Mouse (Mus musculus): Measurements from ENCODE around the gene Gm20721. TPM values are rescaled to one million over a fixed set of nuclear protein-coding genes. Genes with fewer than 3 reads are reported as not detected.

Gene Gm20721
- polyA plus RNA-seq, 1 experiment from 2014 or later: 23.1 TPM

DNA sequence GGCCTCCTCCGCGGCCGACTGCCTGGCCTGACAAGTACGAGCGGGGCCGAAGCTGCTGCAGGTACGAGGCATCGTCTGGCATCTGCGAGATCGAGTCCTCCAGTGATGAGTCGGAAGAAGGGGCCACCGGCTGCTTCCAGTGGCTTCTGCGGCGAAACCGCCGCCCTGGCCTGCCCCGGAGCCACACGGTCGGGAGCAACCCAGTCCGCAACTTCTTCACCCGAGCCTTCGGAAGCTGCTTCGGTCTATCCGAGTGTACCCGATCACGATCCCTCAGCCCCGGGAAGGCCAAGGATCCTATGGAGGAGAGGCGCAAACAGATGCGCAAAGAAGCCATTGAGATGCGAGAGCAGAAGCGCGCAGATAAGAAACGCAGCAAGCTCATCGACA is 46.7 kb downstream of the Gm20721 start:
- no peak for DNase-seq (ENCODE audit: low spot score)
- no peak overlapping the region for H3K27ac ChIP-seq (replicated peaks; ENCODE audit: low read depth, low read length)

DNA sequence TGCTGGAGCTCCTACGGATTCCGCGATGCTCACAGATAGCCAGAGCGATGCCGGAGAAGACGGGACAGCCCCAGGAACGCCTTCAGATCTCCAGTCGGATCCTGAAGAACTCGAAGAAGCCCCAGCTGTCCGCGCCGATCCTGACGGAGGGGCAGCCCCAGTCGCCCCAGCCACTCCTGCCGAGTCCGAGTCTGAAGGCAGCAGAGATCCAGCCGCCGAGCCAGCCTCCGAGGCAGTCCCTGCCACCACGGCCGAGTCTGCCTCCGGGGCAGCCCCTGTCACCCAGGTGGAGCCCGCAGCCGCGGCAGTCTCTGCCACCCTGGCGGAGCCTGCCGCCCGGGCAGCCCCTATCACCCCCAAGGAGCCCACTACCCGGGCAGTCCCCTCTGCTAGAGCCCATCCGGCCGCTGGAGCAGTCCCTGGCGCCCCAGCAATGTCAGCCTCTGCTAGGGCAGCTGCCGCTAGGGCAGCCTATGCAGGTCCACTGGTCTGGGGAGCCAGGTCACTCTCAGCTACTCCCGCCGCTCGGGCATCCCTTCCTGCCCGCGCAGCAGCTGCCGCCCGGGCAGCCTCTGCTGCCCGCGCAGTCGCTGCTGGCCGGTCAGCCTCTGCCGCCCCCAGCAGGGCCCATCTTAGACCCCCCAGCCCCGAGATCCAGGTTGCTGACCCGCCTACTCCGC is 47.3 kb downstream of the Gm20721 start:
- H3K4me3 ChIP-seq (ENCODE audit: low read depth, low read length): peak overlapping the region; percentile 31
- H3K9ac ChIP-seq (replicated peaks; ENCODE audit: low read length): no peak overlapping the region
- DNase-seq (ENCODE audit: low spot score): no peak
- no peak for ATAC-seq (replicated peaks; ENCODE audit: insufficient number of reproducible peaks, low FRiP score, low TSS enrichment, low read depth)
- H3K9me3 ChIP-seq (replicated peaks; ENCODE audit: control insufficient read depth, low read length): peaks cover 39% of the 10 kb centered on the region
- H3K27me3 ChIP-seq (ENCODE audit: control insufficient read depth, insufficient read depth, low read length): peaks cover 26% of the 10 kb centered on the region
- H3K36me3 ChIP-seq (replicated peaks; ENCODE audit: control insufficient read depth, insufficient read depth, low read depth, low read length): no peaks in the 10 kb centered on the region
- no peaks in the 10 kb centered on the region for H3K4me1 ChIP-seq (ENCODE audit: control insufficient read depth, insufficient read depth, low read length)
- 51% methylated on average over 48 of the region's 48 CpGs for WGBS
- H3K27ac ChIP-seq (replicated peaks; ENCODE audit: low read depth, low read length): no peak overlapping the region
- peak overlapping the region; percentile 72 for H3K4me2 ChIP-seq (ENCODE audit: low read depth, low read length)

More for the DNA sequence above, 46.7 kb downstream of the Gm20721 start:
- no peaks in the 10 kb centered on the region for H3K4me1 ChIP-seq (ENCODE audit: control insufficient read depth, insufficient read depth, low read length)
- H3K4me2 ChIP-seq (ENCODE audit: low read depth, low read length): peak overlapping the region; percentile 72
- H3K4me3 ChIP-seq (ENCODE audit: low read depth, low read length): peak overlapping the region; percentile 31
- H3K9me3 ChIP-seq (replicated peaks; ENCODE audit: control insufficient read depth, low read length): peaks cover 39% of the 10 kb centered on the region
- H3K9ac ChIP-seq (replicated peaks; ENCODE audit: low read length): no peak overlapping the region
- H3K27me3 ChIP-seq (ENCODE audit: control insufficient read depth, insufficient read depth, low read length): peaks cover 26% of the 10 kb centered on the region
- no peak for ATAC-seq (replicated peaks; ENCODE audit: insufficient number of reproducible peaks, low FRiP score, low TSS enrichment, low read depth)
- WGBS: 48% methylated on average over 34 of the region's 34 CpGs
- H3K36me3 ChIP-seq (replicated peaks; ENCODE audit: control insufficient read depth, insufficient read depth, low read depth, low read length): no peaks in the 10 kb centered on the region

DNA sequence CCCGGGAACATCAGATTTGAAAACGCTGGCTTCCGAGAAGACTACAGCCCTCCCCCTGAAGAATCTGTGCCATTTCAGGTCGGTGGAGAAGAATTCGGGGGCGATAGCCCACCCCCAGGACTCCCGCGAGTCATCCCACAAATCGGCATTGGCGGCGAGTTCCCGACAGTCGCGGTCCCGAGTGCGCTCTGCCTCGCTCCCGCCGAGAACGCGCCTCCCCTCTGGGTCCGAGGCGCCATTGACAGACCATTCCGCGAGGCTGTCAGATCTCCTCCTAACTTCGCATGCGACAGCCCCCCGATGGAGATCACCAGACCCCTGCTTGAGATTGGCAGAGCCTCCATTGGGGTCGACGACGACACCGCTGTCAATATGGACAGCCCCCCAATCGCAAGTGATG is 48.0 kb downstream of the Gm20721 start:
- peaks cover 26% of the 10 kb centered on the region for H3K27me3 ChIP-seq (ENCODE audit: control insufficient read depth, insufficient read depth, low read length)
- H3K27ac ChIP-seq (replicated peaks; ENCODE audit: low read depth, low read length): no peak overlapping the region
- H3K9me3 ChIP-seq (replicated peaks; ENCODE audit: control insufficient read depth, low read length): peaks cover 39% of the 10 kb centered on the region
- no peaks in the 10 kb centered on the region for H3K4me1 ChIP-seq (ENCODE audit: control insufficient read depth, insufficient read depth, low read length)
- 52% methylated on average over 33 of the region's 33 CpGs for WGBS
- H3K9ac ChIP-seq (replicated peaks; ENCODE audit: low read length): no peak overlapping the region
- no peak for DNase-seq (ENCODE audit: low spot score)
- H3K4me3 ChIP-seq (ENCODE audit: low read depth, low read length): peak overlapping the region; percentile 31; the same call in 1 of the 2 replicates
- peak overlapping the region; percentile 72 for H3K4me2 ChIP-seq (ENCODE audit: low read depth, low read length)
- H3K36me3 ChIP-seq (replicated peaks; ENCODE audit: control insufficient read depth, insufficient read depth, low read depth, low read length): no peaks in the 10 kb centered on the region
- ATAC-seq (replicated peaks; ENCODE audit: insufficient number of reproducible peaks, low FRiP score, low TSS enrichment, low read depth): no peak

DNA sequence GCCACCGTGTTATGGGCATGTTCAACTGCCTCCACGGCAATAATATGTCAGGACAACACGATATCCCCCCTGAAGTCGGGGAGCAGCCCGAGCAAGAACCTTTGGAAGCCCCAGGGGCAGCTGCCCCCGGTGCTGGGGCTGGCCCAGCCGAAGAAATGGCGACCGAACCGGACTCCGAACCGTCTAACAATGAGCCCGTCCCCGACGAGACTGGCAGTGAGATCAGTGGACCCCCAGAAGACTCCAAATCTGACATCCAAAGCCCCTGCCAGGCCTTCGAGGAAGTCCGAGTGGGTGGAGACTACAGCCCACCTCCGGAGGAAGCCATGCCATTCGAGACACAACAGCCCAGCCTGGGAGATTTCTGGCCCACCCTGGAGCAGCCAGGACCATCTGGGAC is 48.7 kb downstream of the Gm20721 start:
- Histone ChIP-seq H3K27me3 (ENCODE audit: control insufficient read depth, insufficient read depth, low read length) (peaks cover 26% of the 10 kb centered on the region), H3K36me3 (replicated peaks; ENCODE audit: control insufficient read depth, insufficient read depth, low read depth, low read length) (no peaks in the 10 kb centered on the region), H3K9me3 (replicated peaks; ENCODE audit: control insufficient read depth, low read length) (peaks cover 39% of the 10 kb centered on the region), H3K4me2 (ENCODE audit: low read depth, low read length) (no peak overlapping the region), H3K4me1 (ENCODE audit: control insufficient read depth, insufficient read depth, low read length) (no peaks in the 10 kb centered on the region), H3K9ac (replicated peaks; ENCODE audit: low read length) (no peak overlapping the region), H3K27ac (replicated peaks; ENCODE audit: low read depth, low read length) (no peak overlapping the region), H3K4me3 (ENCODE audit: low read depth, low read length) (no peak overlapping the region)
- DNase-seq (ENCODE audit: low spot score): no peak
- 62% methylated on average over 19 of the region's 19 CpGs for WGBS
- ATAC-seq (replicated peaks; ENCODE audit: insufficient number of reproducible peaks, low FRiP score, low TSS enrichment, low read depth): no peak

DNA sequence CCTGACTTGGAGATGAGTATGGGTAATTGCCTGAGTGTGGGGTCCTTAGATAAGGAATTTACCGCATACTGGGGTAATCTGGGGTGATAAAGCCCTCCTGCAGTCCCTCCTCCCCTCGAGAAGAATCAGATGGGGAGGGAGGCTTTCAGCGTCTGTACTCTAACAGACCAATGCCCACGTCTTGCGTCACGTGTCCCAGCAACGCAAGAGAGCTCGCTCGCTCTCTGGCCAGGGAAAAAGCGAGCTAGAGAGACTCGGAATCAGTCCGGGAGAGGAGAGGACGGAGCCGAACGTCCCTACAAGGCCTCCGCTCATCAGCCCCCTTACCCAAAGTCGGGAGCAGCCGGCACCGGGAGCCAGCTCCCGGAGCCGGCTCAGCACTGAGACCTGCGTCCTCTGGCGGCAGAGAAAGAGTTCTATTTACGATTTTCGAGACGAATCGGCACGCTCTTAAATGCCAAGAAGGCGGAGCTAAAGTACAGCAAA is 49.4 kb downstream of the Gm20721 start:
- Histone ChIP-seq H3K4me3 (ENCODE audit: low read depth, low read length) (no peak overlapping the region), H3K4me1 (ENCODE audit: control insufficient read depth, insufficient read depth, low read length) (no peaks in the 10 kb centered on the region; the same call in 1 of the 2 replicates), H3K36me3 (replicated peaks; ENCODE audit: control insufficient read depth, insufficient read depth, low read depth, low read length) (no peaks in the 10 kb centered on the region), H3K27ac (replicated peaks; ENCODE audit: low read depth, low read length) (no peak overlapping the region), H3K4me2 (ENCODE audit: low read depth, low read length) (no peak overlapping the region), H3K9me3 (replicated peaks; ENCODE audit: control insufficient read depth, low read length) (peaks cover 39% of the 10 kb centered on the region), H3K27me3 (ENCODE audit: control insufficient read depth, insufficient read depth, low read length) (peaks cover 26% of the 10 kb centered on the region), H3K9ac (replicated peaks; ENCODE audit: low read length) (no peak overlapping the region)
- 46% methylated on average over 29 of the region's 29 CpGs for WGBS
- DNase-seq (ENCODE audit: low spot score) (peak; percentile 72), ATAC-seq (replicated peaks; ENCODE audit: insufficient number of reproducible peaks, low FRiP score, low TSS enrichment, low read depth) (no peak)

DNA sequence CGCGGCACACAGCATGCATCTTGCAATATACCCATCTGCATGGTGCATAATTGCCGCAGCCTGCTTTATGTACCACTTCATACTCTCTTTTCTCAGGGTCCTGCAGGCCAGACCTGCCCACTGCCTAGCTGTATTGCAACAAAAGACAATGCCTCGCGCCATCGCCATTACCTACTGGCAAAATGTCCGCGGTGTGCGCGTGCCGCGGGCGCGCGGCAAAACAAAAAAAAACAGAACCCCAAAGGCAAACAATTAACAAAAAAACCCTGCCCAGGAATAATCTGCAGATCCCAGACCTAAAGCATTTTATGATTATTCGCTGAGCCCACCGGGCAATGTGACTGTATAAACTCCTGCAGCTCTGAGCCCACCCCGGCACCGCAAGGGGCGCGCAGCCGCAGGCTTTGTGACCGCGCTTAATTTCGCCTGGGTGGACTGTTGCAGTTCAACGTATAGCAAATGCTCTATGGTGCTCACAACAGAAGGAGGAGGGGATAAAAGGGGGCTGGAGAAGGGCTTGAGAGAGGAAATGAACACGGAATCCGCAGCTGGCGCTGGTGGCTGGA is 50.5 kb downstream of the Gm20721 start:
- Histone ChIP-seq H3K36me3 (replicated peaks; ENCODE audit: control insufficient read depth, insufficient read depth, low read depth, low read length) (no peaks in the 10 kb centered on the region), H3K4me2 (ENCODE audit: low read depth, low read length) (peak overlapping the region; percentile 49), H3K4me3 (ENCODE audit: low read depth, low read length) (peak overlapping the region; percentile 60), H3K4me1 (ENCODE audit: control insufficient read depth, insufficient read depth, low read length) (no peaks in the 10 kb centered on the region; the same call in 1 of the 2 replicates), H3K9me3 (replicated peaks; ENCODE audit: control insufficient read depth, low read length) (peaks cover 39% of the 10 kb centered on the region), H3K27me3 (ENCODE audit: control insufficient read depth, insufficient read depth, low read length) (peaks cover 26% of the 10 kb centered on the region), H3K27ac (replicated peaks; ENCODE audit: low read depth, low read length) (no peak overlapping the region), H3K9ac (replicated peaks; ENCODE audit: low read length) (peak overlapping the region; percentile 49)
- no peak for ATAC-seq (replicated peaks; ENCODE audit: insufficient number of reproducible peaks, low FRiP score, low TSS enrichment, low read depth)
- DNase-seq (ENCODE audit: low spot score): peak; percentile 53
- WGBS: 45% methylated on average over 29 of the region's 29 CpGs

DNA sequence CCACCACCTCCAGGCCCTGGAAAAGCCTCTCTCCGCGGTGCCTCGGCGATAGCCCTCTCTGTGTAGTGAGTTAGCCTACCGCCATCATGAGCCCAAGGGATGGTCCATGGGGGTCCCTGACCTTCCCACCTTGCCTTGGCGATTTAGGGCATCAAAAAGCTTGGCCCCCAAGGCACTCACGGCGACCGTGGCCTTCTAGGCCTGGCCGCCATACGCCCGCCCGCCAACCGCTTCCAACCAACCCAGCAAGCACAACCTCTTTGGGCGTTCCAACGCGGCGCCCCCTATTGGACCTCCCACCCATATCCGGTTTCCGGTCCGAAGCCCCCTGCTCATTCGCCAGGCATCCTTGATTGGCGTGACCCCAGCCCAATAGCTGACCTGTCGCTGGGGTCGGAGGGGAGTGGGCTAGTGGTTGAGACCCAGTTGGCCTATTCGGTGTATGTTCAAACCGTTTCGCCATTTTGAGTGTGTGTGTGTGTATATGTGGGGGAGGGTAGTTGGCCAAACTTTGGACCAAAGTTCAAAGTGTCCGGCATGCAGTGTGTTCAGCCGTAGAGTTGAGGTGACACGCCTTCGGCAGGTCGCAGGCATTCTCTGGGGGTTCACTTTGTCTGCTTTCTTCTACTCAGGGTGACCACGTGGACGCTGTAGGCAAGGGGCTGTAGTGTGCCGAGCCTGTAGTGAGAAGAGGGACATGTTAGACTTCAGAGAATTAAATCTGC is 51.2 kb downstream of the Gm20721 start:
- 45% methylated on average over 36 of the region's 36 CpGs for WGBS
- Histone ChIP-seq H3K36me3 (replicated peaks; ENCODE audit: control insufficient read depth, insufficient read depth, low read depth, low read length) (no peaks in the 10 kb centered on the region), H3K9ac (replicated peaks; ENCODE audit: low read length) (peak overlapping the region; percentile 82), H3K9me3 (replicated peaks; ENCODE audit: control insufficient read depth, low read length) (peaks cover 34% of the 10 kb centered on the region), H3K4me3 (ENCODE audit: low read depth, low read length) (peak overlapping the region; percentile 60), H3K27ac (replicated peaks; ENCODE audit: low read depth, low read length) (peak overlapping the region; percentile 60), H3K4me1 (ENCODE audit: control insufficient read depth, insufficient read depth, low read length) (no peaks in the 10 kb centered on the region; the same call in 1 of the 2 replicates), H3K27me3 (ENCODE audit: control insufficient read depth, insufficient read depth, low read length) (peaks cover 26% of the 10 kb centered on the region), H3K4me2 (ENCODE audit: low read depth, low read length) (peak overlapping the region; percentile 49)
- ATAC-seq (replicated peaks; ENCODE audit: insufficient number of reproducible peaks, low FRiP score, low TSS enrichment, low read depth) (peak; percentile 88), DNase-seq (ENCODE audit: low spot score) (peak; percentile 94)

Measured in embryonic facial prominence, embryonic 11.5 days (tissue).